Mouse (Mus musculus): ENCODE data around the gene Sppl2c. TPM values are rescaled to one million over a fixed set of nuclear protein-coding genes. Genes with fewer than 3 reads are reported as not detected.

Gene Sppl2c
- total RNA-seq, 2 experiments from 2014 or later, result not detected

DNA sequence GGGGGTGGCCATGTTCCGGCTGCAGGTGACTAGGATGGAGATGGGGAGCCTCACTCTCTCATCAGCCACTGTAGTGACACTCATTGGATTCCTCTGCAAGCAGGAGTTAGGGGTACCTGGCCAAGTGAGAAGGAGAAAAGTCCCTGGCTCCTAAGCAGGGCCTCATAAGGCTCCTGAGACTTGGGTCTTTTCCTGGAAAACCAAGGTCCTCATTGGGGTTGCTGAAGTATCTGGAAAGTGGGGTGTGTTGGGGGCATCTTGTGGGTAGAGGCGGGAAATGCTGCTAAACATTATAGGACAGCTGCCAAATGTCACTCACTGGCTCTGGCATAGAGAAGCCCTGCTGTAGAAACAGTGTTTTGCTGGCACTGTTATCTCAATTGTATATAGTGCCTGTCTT is 49.8 kb downstream of the Sppl2c start:
- no peak for DNase-seq
- intact Hi-C loops (cut with DNase I), result no loop called here

DNA sequence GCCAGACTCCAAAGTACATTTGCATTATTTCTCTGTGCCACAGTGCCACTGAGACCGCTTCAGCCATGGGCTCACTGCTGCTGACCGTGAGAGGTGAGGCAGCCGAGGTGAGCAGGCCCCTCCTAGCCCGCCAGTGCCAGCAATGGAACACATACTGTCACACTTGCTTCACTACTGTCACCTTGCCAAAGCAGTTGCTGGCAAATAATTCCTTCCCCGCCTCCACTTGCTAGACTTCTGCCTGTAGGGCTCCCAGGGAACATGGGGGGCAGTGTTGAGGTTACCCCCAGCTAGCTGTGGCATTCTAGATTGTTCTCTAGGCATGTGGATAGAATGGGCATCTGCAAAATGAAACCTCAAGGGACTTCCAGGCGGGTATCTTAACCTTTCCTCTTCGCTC is 51.1 kb downstream of the Sppl2c start:
- peak; percentile 51 to 53 for DNase-seq
- intact Hi-C loops (cut with DNase I), result no loop called here

DNA sequence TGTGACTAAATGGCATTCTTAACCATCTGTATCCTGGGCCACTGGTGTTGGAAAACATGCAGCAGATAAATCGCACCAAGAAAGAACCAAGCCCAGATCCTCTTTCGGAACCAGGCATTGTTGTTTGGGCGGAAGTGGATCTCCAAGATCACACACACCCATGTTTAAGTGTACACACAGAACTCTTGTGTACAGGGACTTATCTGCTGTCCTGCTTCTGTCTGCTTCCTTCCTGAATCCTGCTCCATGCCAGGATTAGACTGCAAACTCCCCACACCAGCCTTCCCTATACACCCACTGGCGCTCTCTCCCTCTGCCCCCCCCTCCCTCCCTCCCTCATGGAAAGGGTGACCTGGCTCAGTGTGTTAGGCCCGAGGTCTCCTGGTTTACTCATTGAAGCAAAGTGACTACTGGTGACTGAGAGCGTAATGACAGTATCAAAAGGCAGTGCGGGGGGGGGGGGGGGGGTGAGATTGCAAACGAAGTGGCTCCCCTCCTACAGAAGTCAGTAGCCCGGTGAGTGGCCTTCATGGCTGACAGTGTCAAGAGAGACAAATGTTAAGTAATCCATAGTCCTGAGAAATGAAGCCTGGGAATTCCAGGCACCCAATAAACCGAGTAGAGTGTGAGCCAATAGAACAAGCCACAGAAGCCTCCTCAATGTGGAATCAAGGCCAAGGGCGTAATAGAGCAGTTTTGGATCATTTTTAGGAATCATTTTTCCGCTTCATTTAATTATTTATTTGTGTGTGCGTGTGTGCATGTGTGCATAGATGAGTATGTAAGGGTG is 52.0 kb downstream of the Sppl2c start:
- no peak for DNase-seq
- intact Hi-C loops (cut with DNase I), result no loop called here

Other genes starting within 250 kb of the Sppl2c start
- gene Nsf, start 232.3 kb upstream of the Sppl2c start, total RNA-seq (2021), result 10 to 100 TPM; 16.4 to 18.9 TPM
- 10 to 100 TPM; 12.9 to 17.9 TPM for gene Arf2, start 219.6 kb upstream of the Sppl2c start, total RNA-seq (2021)
- gene Crhr1, start 53.5 kb upstream of the Sppl2c start, total RNA-seq (2021), result not detected
- gene Mapt, start 45.1 kb downstream of the Sppl2c start, total RNA-seq (2021), result 10 to 100 TPM; 54.1 to 59.5 TPM